Mouse (Mus musculus): ENCODE results near the gene Uimc1. TPM values are rescaled to one million over a fixed set of nuclear protein-coding genes. Genes with fewer than 3 reads are reported as not detected.

The Uimc1 gene
- total and polyA plus RNA-seq, 3 experiments, result 20.7 to 177 (median 44.5) TPM

- in situ Hi-C loops (cut with MboI; ENCODE audit: low pct_ligation_motif_present, low pct_unique_long_range_greater_than_20kb, low sequenced_read_pairs), result no loop called here
- H3K79me2 ChIP-seq (replicated peaks; ENCODE audit: control insufficient read depth, extremely low read depth, insufficient read depth, poor library complexity, severe bottlenecking), result no peaks in the 10 kb centered on the region
- peaks cover 95% of the 10 kb centered on the region for H3K27me3 ChIP-seq (replicated peaks)
- H3K9ac ChIP-seq (ENCODE audit: insufficient read depth, low read depth), result no peak overlapping the region
- no peak overlapping the region for H3K4me3 ChIP-seq (replicated peaks in 1 of 3; ENCODE audit: low read depth in 2 of 3, low read length in 2 of 3, poor library complexity in 1 of 3)
- H3K9me3 ChIP-seq (replicated peaks; ENCODE audit: low read length), result peaks cover 4% of the 10 kb centered on the region
- no peaks in the 10 kb centered on the region for H3K36me3 ChIP-seq (replicated peaks in 1 of 2; ENCODE audit: control insufficient read depth in 1 of 2, insufficient read depth in 1 of 2, low read length in 1 of 2)
- no peak for DNase-seq (ENCODE audit: extremely low read depth)
- dilution Hi-C loops (cut with MboI; ENCODE audit: extremely low pct_ligation_motif_present, extremely low pct_unique_long_range_greater_than_20kb, low sequenced_read_pairs), result no loop called here
- TF ChIP-seq EP300 (IDR thresholded peaks at IDR 0.05; ENCODE audit: low read length) (no peak), PAX5 (IDR thresholded peaks at IDR 0.05; ENCODE audit: low read length) (no peak), USF2 (conservative IDR thresholded peaks at IDR 0.05; ENCODE audit: low read depth, low read length) (no peak), MAFK (IDR thresholded peaks at IDR 0.05; ENCODE audit: insufficient replicate concordance, low read length) (no peak), GABPA (IDR thresholded peaks at IDR 0.05; ENCODE audit: insufficient replicate concordance, low read depth, low read length) (no peak), MYC (IDR thresholded peaks at IDR 0.05; ENCODE audit: low read depth, low read length) (no peak), JUND (conservative IDR thresholded peaks at IDR 0.05; ENCODE audit: low read depth, low read length) (no peak), POLR2A (IDR thresholded peaks at IDR 0.05; ENCODE audit: low read depth, low read length) (no peak), TCF12 (IDR thresholded peaks at IDR 0.05; ENCODE audit: low read depth, low read length) (no peak), CHD1 (IDR thresholded peaks at IDR 0.05; ENCODE audit: low read depth, low read length) (no peak), TBP (conservative IDR thresholded peaks at IDR 0.05; ENCODE audit: low read depth, low read length) (no peak), CTCF (conservative IDR thresholded peaks at IDR 0.05 in 1 of 2, IDR thresholded peaks at IDR 0.05 in 1 of 2; ENCODE audit: low read depth in 2 of 2, low read length in 2 of 2) (no peak), E2F4 (IDR thresholded peaks at IDR 0.05; ENCODE audit: insufficient replicate concordance, low read depth, low read length) (no peak)
- no peaks in the 10 kb centered on the region for H3K4me1 ChIP-seq (ENCODE audit: control insufficient read depth in 1 of 2, insufficient read depth in 2 of 2)
- no peak overlapping the region for H3K27ac ChIP-seq (ENCODE audit: insufficient read depth, low read depth)
- no peak overlapping the region for H3K4me2 ChIP-seq (ENCODE audit: insufficient read depth, low read depth, poor library complexity, severe bottlenecking)
Measured at GRCm38 (mm10) chr13:54983001-54983400, 117.1 kb downstream of the Uimc1 start.

GRCm38 (mm10) chr13:54980957-54981356, 119.1 kb downstream of the Uimc1 start:
- Histone ChIP-seq H3K27me3 (replicated peaks) (peaks cover 96% of the 10 kb centered on the region), H3K79me2 (replicated peaks; ENCODE audit: control insufficient read depth, extremely low read depth, insufficient read depth, poor library complexity, severe bottlenecking) (no peaks in the 10 kb centered on the region), H3K4me2 (ENCODE audit: insufficient read depth, low read depth, poor library complexity, severe bottlenecking) (no peak overlapping the region), H3K4me3 (replicated peaks in 1 of 3; ENCODE audit: low read depth in 2 of 3, low read length in 2 of 3, poor library complexity in 1 of 3) (no peak overlapping the region), H3K27ac (ENCODE audit: insufficient read depth, low read depth) (no peak overlapping the region), H3K36me3 (replicated peaks in 1 of 2; ENCODE audit: control insufficient read depth in 1 of 2, insufficient read depth in 1 of 2, low read length in 1 of 2) (no peaks in the 10 kb centered on the region), H3K4me1 (ENCODE audit: control insufficient read depth in 1 of 2, insufficient read depth in 2 of 2) (no peaks in the 10 kb centered on the region), H3K9me3 (replicated peaks; ENCODE audit: low read length) (peaks cover 4% of the 10 kb centered on the region), H3K9ac (ENCODE audit: insufficient read depth, low read depth) (no peak overlapping the region)
- in situ Hi-C loops (cut with MboI; ENCODE audit: low pct_ligation_motif_present, low pct_unique_long_range_greater_than_20kb, low sequenced_read_pairs) (no loop called here), dilution Hi-C loops (cut with MboI; ENCODE audit: extremely low pct_ligation_motif_present, extremely low pct_unique_long_range_greater_than_20kb, low sequenced_read_pairs) (no loop called here)
- TF ChIP-seq ZKSCAN1 (IDR thresholded peaks at IDR 0.05; ENCODE audit: borderline replicate concordance, low read depth, low read length) (no peak), RAD21 (IDR thresholded peaks at IDR 0.05; ENCODE audit: low read depth, low read length) (no peak), POLR2A (IDR thresholded peaks at IDR 0.05; ENCODE audit: low read depth, low read length) (no peak), CTCF (conservative IDR thresholded peaks at IDR 0.05 in 1 of 2, IDR thresholded peaks at IDR 0.05 in 1 of 2; ENCODE audit: low read depth in 2 of 2, low read length in 2 of 2) (no peak), MEF2A (IDR thresholded peaks at IDR 0.05; ENCODE audit: borderline replicate concordance, low read depth, low read length) (no peak), MXI1 (IDR thresholded peaks at IDR 0.05; ENCODE audit: low read depth, low read length) (no peak), ELF1 (IDR thresholded peaks at IDR 0.05; ENCODE audit: low read depth, low read length) (no peak), EP300 (IDR thresholded peaks at IDR 0.05; ENCODE audit: low read length) (no peak), ZMIZ1 (IDR thresholded peaks at IDR 0.05; ENCODE audit: low read depth, low read length) (no peak), MAZ (IDR thresholded peaks at IDR 0.05; ENCODE audit: low read depth, low read length) (no peak), HCFC1 (IDR thresholded peaks at IDR 0.05; ENCODE audit: low read depth, low read length) (no peak), USF2 (conservative IDR thresholded peaks at IDR 0.05; ENCODE audit: low read depth, low read length) (no peak), MYC (IDR thresholded peaks at IDR 0.05; ENCODE audit: low read depth, low read length) (no peak), SMC3 (IDR thresholded peaks at IDR 0.05; ENCODE audit: low read depth, low read length) (no peak), GABPA (IDR thresholded peaks at IDR 0.05; ENCODE audit: insufficient replicate concordance, low read depth, low read length) (no peak), IRF4 (IDR thresholded peaks at IDR 0.05; ENCODE audit: low read depth, low read length) (no peak), RCOR1 (conservative IDR thresholded peaks at IDR 0.05; ENCODE audit: low read depth, low read length) (no peak)
- no peak for DNase-seq (ENCODE audit: extremely low read depth)

Measured in CH12.LX (cell line).